Mouse (Mus musculus) C2C12 (cell line): ENCODE results near the gene Tmem158.

ENCODE experiments used
- CEBPB ChIP-seq: IDR thresholded peaks from one replicate; pipeline ENCODE4 v1.6.1; 2011; ENCODE audit warnings: low read depth, mild to moderate bottlenecking, control low read depth, moderate library complexity
- CTCF ChIP-seq: IDR thresholded peaks from one replicate; pipeline ENCODE4 v1.5.1; 2011; ENCODE audit not compliant: control insufficient read depth, insufficient read depth, insufficient read length
- FOSL1 ChIP-seq: IDR thresholded peaks from one replicate; pipeline ENCODE4 v1.8.0; 2011; ENCODE audit warnings: mild to moderate bottlenecking, low read length; ENCODE audit not compliant: poor library complexity, insufficient read depth, severe bottlenecking
- MAX ChIP-seq: IDR thresholded peaks from one replicate; pipeline ENCODE4 v1.6.1; 2011; ENCODE audit warnings: mild to moderate bottlenecking, control low read depth
- MYOD1 ChIP-seq: IDR thresholded peaks from one replicate; pipeline ENCODE4 v1.6.1; 2011; ENCODE audit warnings: low read depth; ENCODE audit not compliant: control insufficient read depth, insufficient read length
- MYOG ChIP-seq: IDR thresholded peaks from one replicate; pipeline ENCODE4 v1.6.1; 2011; ENCODE audit not compliant: control insufficient read depth, insufficient read length; ENCODE audit errors: extremely low read depth
- USF1 ChIP-seq: IDR thresholded peaks from one replicate; pipeline ENCODE4 v1.6.1; 2011; ENCODE audit warnings: low read depth, mild to moderate bottlenecking, control low read depth, moderate library complexity

DNA sequence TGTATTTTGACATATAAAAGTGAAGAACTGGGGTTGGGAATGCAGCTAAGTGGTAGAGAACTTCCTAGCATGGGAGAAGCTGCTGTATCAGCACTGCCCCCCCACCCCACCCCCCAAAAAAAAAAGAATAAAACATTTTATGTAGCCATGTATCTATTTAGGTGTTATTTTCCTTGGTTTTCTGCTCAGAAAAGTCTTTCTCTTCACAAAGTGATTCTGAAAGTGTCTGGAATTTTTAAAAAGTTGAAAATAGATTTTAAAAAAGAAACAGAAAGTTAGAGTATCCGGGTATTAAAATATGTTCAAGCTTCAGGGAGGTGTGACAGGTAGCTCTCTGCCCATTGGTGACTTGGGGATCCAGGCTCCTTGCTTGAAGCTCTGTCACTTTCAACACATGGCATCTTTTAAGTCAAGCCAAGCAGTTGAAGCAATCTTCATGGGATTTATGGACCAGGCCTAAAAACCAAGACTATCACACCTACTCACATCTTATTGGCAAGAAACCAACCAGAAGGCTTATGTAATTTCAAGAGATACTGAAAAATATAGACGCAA lies 42.3 kb upstream of the Tmem158 start:
- TF ChIP-seq CTCF (no peak), MAX (no peak), USF1 (no peak), MYOD1 (no peak), CEBPB (no peak), MYOG (no peak), FOSL1 (no peak)
